Mouse (Mus musculus) neural tube, embryonic 12.5 days (tissue): ENCODE measurements around the gene Abcb9. TPM values are rescaled to one million over a fixed set of nuclear protein-coding genes. Genes with fewer than 3 reads are reported as not detected.

Experiments
- ATAC-seq: fragments of 200-750 bp; cut with Nextera tagmentation; 2 replicates; pipeline ENCODE4 v1.8.0; 2017; ENCODE audit warnings: low read depth, mild to moderate bottlenecking, moderate TSS enrichment, moderate library complexity; ENCODE audit not compliant: low FRiP score
- H3K27ac ChIP-seq: fragments of 300-500 bp; sonication (generic); 2 replicates; pipeline ENCODE4 v1.5.1; 2016
- H3K27me3 ChIP-seq: fragments of 300-500 bp; sonication (generic); replicated peaks from 2 replicates; pipeline ENCODE4 v1.6.1; 2016; ENCODE audit warnings: mild to moderate bottlenecking
- H3K36me3 ChIP-seq: fragments of 300-500 bp; sonication (generic); 2 replicates; pipeline ENCODE4 v1.6.1; 2016; ENCODE audit warnings: mild to moderate bottlenecking
- H3K4me1 ChIP-seq: fragments of 300-500 bp; sonication (generic); 2 replicates; pipeline ENCODE4 v1.6.1; 2016
- H3K4me2 ChIP-seq: fragments of 300-500 bp; sonication (generic); replicated peaks from 2 replicates; pipeline ENCODE4 v1.6.1; 2016; ENCODE audit warnings: mild to moderate bottlenecking
- H3K4me3 ChIP-seq: fragments of 300-500 bp; sonication (generic); 2 replicates; pipeline ENCODE4 v1.5.1; 2016
- H3K9ac ChIP-seq: fragments of 300-500 bp; sonication (generic); 2 replicates; pipeline ENCODE4 v1.6.1; 2016; ENCODE audit warnings: mild to moderate bottlenecking
- H3K9me3 ChIP-seq: fragments of 300-500 bp; sonication (generic); 2 replicates; pipeline ENCODE4 v1.6.1; 2016; ENCODE audit warnings: mild to moderate bottlenecking
- whole genome bisulfite sequencing: fragments of 180-500 bp; shearing (Covaris S2); methylation state at CpG from one replicate; pipeline ENCODE4 v1.1.7; 2016; 5-methylcytosine and 5-hydroxymethylcytosine counted together
- polyA plus RNA-seq: library from polyadenylated mRNA; unstranded; fragments of >200 nt; fragmentation: Nextera tagmentation; extraction: Ambion mirVana; gene quantifications from 2 replicates; pipeline ENCODE4 v1.2.1, GENCODE M21; 2016

Gene Abcb9
- 4.1 and 4.7 TPM in 2 replicates for polyA plus RNA-seq

GRCm38 (mm10) chr5:124095596-124096232 lies at the start of gene Abcb9:
Gene Abcb9, minus strand, starts transcription at chr5:124095798.
- under 1% methylated on average over 42 of the region's 42 CpGs for WGBS
- ATAC-seq: peak; percentile 72
- Histone ChIP-seq H3K4me3 (peak within 1 kb of the TSS; percentile 36), H3K27me3 (peaks cover 24% of the 10 kb centered on the region), H3K36me3 (no peaks in the 10 kb centered on the region), H3K4me1 (peaks cover 9% of the 10 kb centered on the region), H3K9me3 (no peaks in the 10 kb centered on the region; the same call in 1 of the 2 replicates), H3K27ac (no peak within 1 kb of the TSS), H3K4me2 (peak within 1 kb of the TSS; percentile 67), H3K9ac (peak within 1 kb of the TSS; percentile 57)

- no peak overlapping the region for H3K4me2 ChIP-seq
- no peak overlapping the region for H3K9ac ChIP-seq
- H3K9me3 ChIP-seq: no peaks in the 10 kb centered on the region
- WGBS: 79% methylated on average over 7 of the region's 7 CpGs
- no peak for ATAC-seq
- H3K36me3 ChIP-seq: peaks cover 35% of the 10 kb centered on the region
- no peak overlapping the region for H3K4me3 ChIP-seq
- no peaks in the 10 kb centered on the region for H3K27me3 ChIP-seq
- no peaks in the 10 kb centered on the region for H3K4me1 ChIP-seq
- no peak overlapping the region for H3K27ac ChIP-seq
Observed at GRCm38 (mm10) chr5:124138066-124138465, 42.5 kb upstream of the Abcb9 start.

GRCm38 (mm10) chr5:124134261-124134660 lies 38.7 kb upstream of the Abcb9 start:
- H3K9ac ChIP-seq: no peak overlapping the region
- no peak overlapping the region for H3K4me3 ChIP-seq
- no peak overlapping the region for H3K4me2 ChIP-seq
- no peak for ATAC-seq
- H3K9me3 ChIP-seq: no peaks in the 10 kb centered on the region
- H3K27me3 ChIP-seq: no peaks in the 10 kb centered on the region
- H3K4me1 ChIP-seq: no peaks in the 10 kb centered on the region
- H3K27ac ChIP-seq: no peak overlapping the region
- peaks cover 46% of the 10 kb centered on the region for H3K36me3 ChIP-seq
- 91% methylated on average over 5 of the region's 5 CpGs for WGBS

GRCm38 (mm10) chr5:124125093-124125492 lies 29.5 kb upstream of the Abcb9 start:
- WGBS: 91% methylated on average over 11 of the region's 11 CpGs
- no peak for ATAC-seq
- Histone ChIP-seq H3K36me3 (peaks cover 82% of the 10 kb centered on the region), H3K4me1 (no peaks in the 10 kb centered on the region), H3K4me2 (no peak overlapping the region), H3K27me3 (no peaks in the 10 kb centered on the region), H3K9me3 (no peaks in the 10 kb centered on the region), H3K9ac (no peak overlapping the region), H3K27ac (no peak overlapping the region), H3K4me3 (no peak overlapping the region)

GRCm38 (mm10) chr5:124122357-124122756 lies 26.8 kb upstream of the Abcb9 start:
- H3K4me1 ChIP-seq: peaks cover 2% of the 10 kb centered on the region
- no peaks in the 10 kb centered on the region for H3K9me3 ChIP-seq
- WGBS: 91% methylated on average over 18 of the region's 18 CpGs
- no peak overlapping the region for H3K4me3 ChIP-seq
- H3K27me3 ChIP-seq: no peaks in the 10 kb centered on the region
- H3K9ac ChIP-seq: no peak overlapping the region
- no peak for ATAC-seq
- H3K4me2 ChIP-seq: no peak overlapping the region
- H3K27ac ChIP-seq: no peak overlapping the region
- peaks cover 90% of the 10 kb centered on the region for H3K36me3 ChIP-seq

- WGBS: 82% methylated on average over 5 of the region's 5 CpGs
- H3K9me3 ChIP-seq: no peaks in the 10 kb centered on the region
- peaks cover 21% of the 10 kb centered on the region for H3K4me1 ChIP-seq
- H3K4me3 ChIP-seq: no peak overlapping the region
- no peak for ATAC-seq
- H3K27me3 ChIP-seq: no peaks in the 10 kb centered on the region
- H3K36me3 ChIP-seq: peaks cover 70% of the 10 kb centered on the region
- no peak overlapping the region for H3K4me2 ChIP-seq
- no peak overlapping the region for H3K9ac ChIP-seq
- H3K27ac ChIP-seq: no peak overlapping the region
Observed at GRCm38 (mm10) chr5:124119204-124119603, 23.6 kb upstream of the Abcb9 start.

- Histone ChIP-seq H3K36me3 (peaks cover 42% of the 10 kb centered on the region), H3K27ac (peak within 1 kb of the TSS; percentile 57), H3K27me3 (no peaks in the 10 kb centered on the region), H3K9ac (peak within 1 kb of the TSS; percentile 89), H3K4me1 (peaks cover 34% of the 10 kb centered on the region), H3K9me3 (no peaks in the 10 kb centered on the region), H3K4me2 (peak within 1 kb of the TSS; percentile 98), H3K4me3 (peak within 1 kb of the TSS; percentile 88)
- ATAC-seq: no peak
- 1% methylated on average over 64 of the region's 64 CpGs for WGBS
Observed at GRCm38 (mm10) chr5:124115990-124116845, 20.6 kb upstream of the Abcb9 start, which contains the start of gene Arl6ip4. Gene Arl6ip4, plus strand, starts transcription at chr5:124116089.

- Histone ChIP-seq H3K4me2 (peak overlapping the region; percentile 98), H3K27ac (no peak overlapping the region), H3K9me3 (no peaks in the 10 kb centered on the region), H3K4me1 (peaks cover 38% of the 10 kb centered on the region), H3K9ac (peak overlapping the region; percentile 89), H3K36me3 (peaks cover 36% of the 10 kb centered on the region), H3K27me3 (no peaks in the 10 kb centered on the region), H3K4me3 (peak overlapping the region; percentile 88)
- ATAC-seq: no peak
- WGBS: 25% methylated on average over 7 of the region's 7 CpGs
Observed at GRCm38 (mm10) chr5:124115531-124115930, 19.9 kb upstream of the Abcb9 start.

- ATAC-seq: no peak
- H3K9me3 ChIP-seq: no peaks in the 10 kb centered on the region
- H3K27me3 ChIP-seq: no peaks in the 10 kb centered on the region
- WGBS: 91% methylated on average over 24 of the region's 24 CpGs
- H3K27ac ChIP-seq: no peak overlapping the region
- H3K4me1 ChIP-seq: peaks cover 38% of the 10 kb centered on the region
- H3K36me3 ChIP-seq: peaks cover 25% of the 10 kb centered on the region
- H3K4me3 ChIP-seq: no peak overlapping the region
- no peak overlapping the region for H3K9ac ChIP-seq
- peak overlapping the region; percentile 98; the same call in 1 of the 2 replicates for H3K4me2 ChIP-seq
Observed at GRCm38 (mm10) chr5:124114276-124115025, 18.9 kb upstream of the Abcb9 start.

GRCm38 (mm10) chr5:124113030-124113429 lies 17.4 kb upstream of the Abcb9 start:
- H3K4me1 ChIP-seq: peaks cover 38% of the 10 kb centered on the region
- 19% methylated on average over 14 of the region's 14 CpGs for WGBS

GRCm38 (mm10) chr5:124112531-124112930 lies 16.9 kb upstream of the Abcb9 start:
- Histone ChIP-seq H3K9ac (peak overlapping the region; percentile 70), H3K36me3 (peaks cover 6% of the 10 kb centered on the region), H3K9me3 (no peaks in the 10 kb centered on the region), H3K4me3 (peak overlapping the region; percentile 77), H3K4me1 (peaks cover 38% of the 10 kb centered on the region), H3K27ac (0 out of 2 replicates have a peak overlapping the region, but pooled peaks have one; percentile 6), H3K27me3 (no peaks in the 10 kb centered on the region), H3K4me2 (peak overlapping the region; percentile 83)
- ATAC-seq: no peak
- WGBS: 3% methylated on average over 18 of the region's 18 CpGs

More at GRCm38 (mm10) chr5:124113030-124113429, 17.4 kb upstream of the Abcb9 start:
- Histone ChIP-seq H3K36me3 (peaks cover 11% of the 10 kb centered on the region), H3K27me3 (no peaks in the 10 kb centered on the region), H3K9me3 (no peaks in the 10 kb centered on the region), H3K4me3 (peak overlapping the region; percentile 77), H3K4me2 (peak overlapping the region; percentile 83), H3K27ac (no peak overlapping the region), H3K9ac (peak overlapping the region; percentile 70)
- ATAC-seq: no peak
